Mouse (Mus musculus) embryonic fibroblast, embryonic 13.5 days (primary cell): ENCODE measurements at regions not wholly inside any gene's neighbourhood (a gene's known extent, or its start where the extent isn't known, plus 50 kb on each side); places are given as distances from the start of the nearest gene placed in this dataset.

Source experiments
- H3K27ac ChIP-seq: 2 replicates; pipeline ENCODE4 v1.5.1; 2012; ENCODE audit warnings: low read length, control low read depth, inconsistent platforms; ENCODE audit not compliant: insufficient read depth
- H3K4me1 ChIP-seq: 2 replicates; pipeline ENCODE4 v1.6.1; 2011; ENCODE audit warnings: low read length; ENCODE audit not compliant: control insufficient read depth, insufficient read depth
- H3K4me3 ChIP-seq: 2 replicates; pipeline ENCODE4 v1.5.1; 2011; ENCODE audit warnings: mild to moderate bottlenecking, control low read depth, low read length; ENCODE audit not compliant: insufficient read depth
- CTCF ChIP-seq: IDR thresholded peaks from 2 replicates; pipeline ENCODE4 v1.5.1; 2011; ENCODE audit warnings: mild to moderate bottlenecking, control low read depth, low read length, moderate library complexity, borderline replicate concordance; ENCODE audit not compliant: insufficient read depth
- POLR2A ChIP-seq: IDR thresholded peaks from 2 replicates; pipeline ENCODE4 v1.6.1; 2011; ENCODE audit warnings: low read depth, mild to moderate bottlenecking, control low read depth, low read length, moderate library complexity

- H3K4me3 ChIP-seq = no peak overlapping the region
- no peak overlapping the region for H3K27ac ChIP-seq
- TF ChIP-seq POLR2A = no peak
- TF ChIP-seq CTCF = no peak
- no peaks in the 10 kb centered on the region for H3K4me1 ChIP-seq
Observed at GRCm38 (mm10) chr16:30852595-30852994, 228.6 kb downstream of the Xxylt1 start.

GRCm38 (mm10) chr16:30854716-30855115 lies 226.5 kb downstream of the Xxylt1 start:
- Histone ChIP-seq H3K4me1 (no peaks in the 10 kb centered on the region), H3K4me3 (no peak overlapping the region), H3K27ac (no peak overlapping the region)
- no peak for TF ChIP-seq POLR2A
- TF ChIP-seq CTCF = no peak

DNA sequence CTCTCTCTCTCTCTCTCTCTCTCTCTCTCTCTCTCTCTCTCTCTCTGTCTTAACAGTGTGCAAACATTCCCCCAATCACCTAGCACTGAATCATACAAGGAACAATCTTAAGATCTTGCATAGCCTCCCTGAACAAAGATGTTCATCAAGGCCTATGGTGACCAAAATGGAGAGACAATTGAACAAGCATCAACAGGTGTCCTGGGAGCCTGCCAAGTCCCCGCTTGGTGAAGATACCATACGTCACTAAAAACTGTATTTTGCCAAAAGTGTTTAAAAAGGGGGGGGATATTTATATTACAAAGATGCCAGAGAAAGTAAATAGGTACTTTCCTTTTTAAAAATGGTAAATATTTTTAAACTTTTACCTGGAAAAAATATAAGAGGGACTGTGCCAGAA lies 223.6 kb downstream of the Xxylt1 start:
- Histone ChIP-seq H3K27ac (no peak overlapping the region), H3K4me3 (no peak overlapping the region), H3K4me1 (no peaks in the 10 kb centered on the region)
- no peak for TF ChIP-seq CTCF
- no peak for TF ChIP-seq POLR2A

DNA sequence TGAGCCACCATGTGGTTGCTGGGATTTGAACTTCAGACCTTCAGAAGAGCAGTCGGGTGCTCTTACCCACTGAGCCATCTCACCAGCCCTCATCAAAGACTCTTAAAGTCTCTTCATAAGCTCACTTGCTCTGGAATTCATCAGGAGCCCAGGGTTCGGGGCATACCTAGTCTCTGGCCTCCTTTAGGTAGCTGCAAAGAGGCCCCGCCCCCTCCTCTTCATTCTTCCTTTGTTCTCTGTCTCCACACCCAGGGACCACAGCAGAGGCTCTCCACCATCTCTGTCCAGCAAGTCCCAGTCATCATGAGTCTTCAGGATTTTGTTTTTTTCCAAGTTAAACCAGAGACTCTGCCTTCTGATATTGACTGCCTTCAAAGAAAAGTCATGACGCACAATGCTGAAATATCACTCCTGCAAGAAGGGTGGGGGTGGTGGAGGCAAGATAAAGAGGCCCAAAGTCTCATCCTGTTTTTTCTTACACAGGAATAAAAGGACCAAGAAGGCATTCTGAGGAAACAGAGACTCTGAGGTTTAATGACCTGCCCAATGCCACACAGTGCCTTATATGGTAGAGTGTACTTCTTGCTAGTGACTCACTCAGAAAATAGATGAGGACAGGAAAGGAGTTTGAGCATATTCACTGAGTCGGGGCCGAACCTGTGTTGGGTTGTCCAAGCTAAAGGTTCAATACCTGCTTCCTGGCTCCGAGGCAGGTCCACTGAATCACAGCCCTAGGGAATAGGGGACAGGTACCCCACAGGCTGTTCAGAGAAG lies 211.9 kb downstream of the Xxylt1 start:
- Histone ChIP-seq H3K4me1 (no peaks in the 10 kb centered on the region), H3K4me3 (no peak overlapping the region), H3K27ac (peak overlapping the region; percentile 27; the same call in 1 of the 2 replicates)
- TF ChIP-seq CTCF (no peak), POLR2A (no peak)

GRCm38 (mm10) chr16:30870110-30870509 lies 211.1 kb downstream of the Xxylt1 start:
- no peaks in the 10 kb centered on the region for H3K4me1 ChIP-seq
- no peak overlapping the region for H3K4me3 ChIP-seq
- H3K27ac ChIP-seq = no peak overlapping the region
- no peak for TF ChIP-seq POLR2A
- no peak for TF ChIP-seq CTCF

GRCm38 (mm10) chr16:30870676-30871075 lies 210.6 kb downstream of the Xxylt1 start:
- TF ChIP-seq POLR2A = no peak
- Histone ChIP-seq H3K4me3 (no peak overlapping the region), H3K27ac (no peak overlapping the region), H3K4me1 (no peaks in the 10 kb centered on the region)

- Histone ChIP-seq H3K27ac (no peak overlapping the region), H3K4me3 (no peak overlapping the region), H3K4me1 (no peaks in the 10 kb centered on the region)
- TF ChIP-seq POLR2A (no peak), CTCF (no peak)
Observed at GRCm38 (mm10) chr16:30872147-30872546, 209.1 kb downstream of the Xxylt1 start.

DNA sequence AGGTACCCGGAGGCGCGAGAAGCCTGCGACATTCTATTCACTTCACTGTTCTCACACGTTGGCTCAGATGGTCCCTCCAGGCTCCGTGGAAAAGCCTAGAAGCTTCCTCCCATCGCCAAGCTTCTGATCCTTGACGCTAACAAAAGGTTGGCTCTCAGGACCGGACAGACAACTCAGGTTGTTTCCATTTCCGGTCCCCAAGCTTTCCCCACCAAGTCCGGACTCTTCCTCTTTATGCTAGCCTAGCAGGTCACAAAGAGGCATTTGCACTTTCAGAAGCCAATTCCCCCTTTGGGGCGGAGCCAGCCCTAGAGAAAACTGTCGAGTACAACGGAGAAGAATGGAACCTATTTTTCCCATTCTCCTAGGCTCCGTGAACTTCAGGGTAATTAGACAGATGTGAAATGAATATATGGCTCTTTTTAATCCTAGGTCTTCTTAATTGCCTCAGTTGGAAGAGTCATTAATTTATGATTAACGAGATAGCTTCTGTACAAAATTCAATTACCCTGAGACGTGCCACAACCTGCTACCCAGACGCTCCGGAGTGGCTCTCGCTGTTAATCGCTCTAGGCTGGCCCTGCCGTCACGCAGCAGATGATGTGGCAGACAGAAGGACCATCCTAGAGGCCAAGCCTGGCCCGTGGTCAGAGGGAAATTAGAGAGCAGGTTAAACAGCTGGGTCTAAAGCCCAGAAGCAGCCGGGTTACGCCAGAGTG lies 207.6 kb downstream of the Xxylt1 start:
- H3K27ac ChIP-seq = no peak overlapping the region
- no peak for TF ChIP-seq CTCF
- no peak for TF ChIP-seq POLR2A
- no peaks in the 10 kb centered on the region for H3K4me1 ChIP-seq
- H3K4me3 ChIP-seq = no peak overlapping the region

DNA sequence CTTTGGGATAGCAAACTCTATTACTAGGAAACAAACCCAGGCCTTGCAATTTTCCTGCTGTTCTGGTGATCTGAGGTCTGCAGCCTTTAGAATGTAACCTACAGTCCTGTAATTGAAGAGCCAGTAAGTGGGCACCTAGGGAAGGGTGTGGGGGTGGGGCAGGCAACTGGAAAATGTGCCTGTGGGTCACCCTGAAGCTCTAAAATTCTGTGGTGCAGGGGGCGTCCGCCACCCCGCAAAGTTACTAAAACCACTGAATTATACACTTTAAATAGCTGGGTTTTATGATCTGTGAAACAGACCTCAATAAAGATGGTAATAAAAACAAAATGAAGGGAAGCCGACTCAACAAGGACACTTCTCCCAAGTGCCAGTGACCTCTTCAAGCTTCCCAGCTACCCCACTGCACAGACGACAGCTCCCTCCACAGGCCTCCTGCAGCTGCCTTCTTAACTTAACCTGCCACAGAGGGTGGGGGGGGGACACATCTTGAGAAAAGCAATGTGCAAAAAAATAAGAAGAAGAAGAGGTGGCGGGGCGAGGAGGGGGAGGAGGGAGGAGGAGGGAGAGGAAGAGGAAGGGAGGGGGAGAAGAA lies 205.9 kb downstream of the Xxylt1 start:
- Histone ChIP-seq H3K4me3 (no peak overlapping the region), H3K27ac (no peak overlapping the region), H3K4me1 (no peaks in the 10 kb centered on the region)
- TF ChIP-seq POLR2A = no peak
- no peak for TF ChIP-seq CTCF

- Histone ChIP-seq H3K4me1 (no peaks in the 10 kb centered on the region), H3K27ac (no peak overlapping the region), H3K4me3 (no peak overlapping the region)
- TF ChIP-seq POLR2A = no peak
- no peak for TF ChIP-seq CTCF
Observed at GRCm38 (mm10) chr16:30878821-30879220, 202.4 kb downstream of the Xxylt1 start.
